Mouse (Mus musculus): ENCODE measurements at regions not wholly inside any gene's neighbourhood (a gene's known extent, or its start where the extent isn't known, plus 50 kb on each side); places are given as distances from the start of the nearest gene placed in this dataset.
A peak's percentile ranks its signal among the peaks of the same experiment; 100 is the strongest.

- H3K4me2 ChIP-seq = no peak overlapping the region
- ATAC-seq (ENCODE audit: insufficient number of reproducible peaks, insufficient read depth, low FRiP score, low TSS enrichment, low read depth) = no peak
- WGBS = 67% methylated on average over 1 of the region's 1 CpGs
Observed at GRCm38 (mm10) chr11:6969196-6969595, 94.1 kb upstream of the Adcy1 start.

GRCm38 (mm10) chr11:6966968-6967367 is 96.3 kb upstream of the Adcy1 start:
- 88% methylated on average over 5 of the region's 5 CpGs for WGBS
- ATAC-seq (ENCODE audit: insufficient number of reproducible peaks, insufficient read depth, low FRiP score, low TSS enrichment, low read depth) = no peak

More at GRCm38 (mm10) chr11:6969196-6969595, 94.1 kb upstream of the Adcy1 start:
- Histone ChIP-seq H3K9me3 (no peaks in the 10 kb centered on the region), H3K4me3 (replicated peaks) (no peak overlapping the region), H3K27me3 (no peaks in the 10 kb centered on the region), H3K4me1 (replicated peaks) (no peaks in the 10 kb centered on the region), H3K36me3 (no peaks in the 10 kb centered on the region), H3K27ac (no peak overlapping the region), H3K9ac (replicated peaks) (no peak overlapping the region)

GRCm38 (mm10) chr11:6964524-6964923 is 98.8 kb upstream of the Adcy1 start:
- 76% methylated on average over 2 of the region's 2 CpGs for WGBS
- Histone ChIP-seq H3K9me3 (no peaks in the 10 kb centered on the region), H3K4me1 (replicated peaks) (no peaks in the 10 kb centered on the region), H3K4me2 (no peak overlapping the region), H3K36me3 (no peaks in the 10 kb centered on the region), H3K9ac (replicated peaks) (no peak overlapping the region), H3K27ac (no peak overlapping the region), H3K4me3 (replicated peaks) (no peak overlapping the region), H3K27me3 (no peaks in the 10 kb centered on the region)
- no peak for ATAC-seq (ENCODE audit: insufficient number of reproducible peaks, insufficient read depth, low FRiP score, low TSS enrichment, low read depth)

More at GRCm38 (mm10) chr11:6966968-6967367, 96.3 kb upstream of the Adcy1 start:
- H3K9me3 ChIP-seq = no peaks in the 10 kb centered on the region
- H3K27me3 ChIP-seq = no peaks in the 10 kb centered on the region
- H3K9ac ChIP-seq (replicated peaks) = no peak overlapping the region
- no peak overlapping the region for H3K4me2 ChIP-seq
- no peak overlapping the region for H3K4me3 ChIP-seq (replicated peaks)
- H3K27ac ChIP-seq = no peak overlapping the region
- no peaks in the 10 kb centered on the region for H3K4me1 ChIP-seq (replicated peaks)
- H3K36me3 ChIP-seq = no peaks in the 10 kb centered on the region

DNA sequence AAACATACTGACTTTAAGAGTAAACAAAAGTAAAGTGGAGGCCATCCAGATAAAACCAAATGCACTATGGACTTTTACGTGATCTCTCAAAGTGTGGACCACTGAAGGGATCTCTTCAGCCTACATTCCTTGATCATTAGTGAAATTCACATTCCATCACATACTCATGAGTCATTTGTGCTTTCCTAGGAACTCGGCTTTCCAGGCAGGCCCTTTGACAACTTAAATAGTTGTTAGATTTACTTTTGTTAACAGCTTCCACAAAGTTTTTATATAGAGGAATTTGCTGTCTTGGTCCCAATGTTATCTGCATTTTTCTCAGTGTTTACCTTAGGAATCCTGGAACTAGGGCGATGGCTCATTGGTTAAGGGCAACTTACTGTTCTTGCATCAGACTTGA is 99.7 kb upstream of the Adcy1 start:
- no peaks in the 10 kb centered on the region for H3K9me3 ChIP-seq
- H3K36me3 ChIP-seq = no peaks in the 10 kb centered on the region
- no peaks in the 10 kb centered on the region for H3K27me3 ChIP-seq
- 81% methylated on average over 3 of the region's 3 CpGs for WGBS
- H3K4me2 ChIP-seq = no peak overlapping the region
- H3K4me3 ChIP-seq (replicated peaks) = no peak overlapping the region
- no peak for ATAC-seq (ENCODE audit: insufficient number of reproducible peaks, insufficient read depth, low FRiP score, low TSS enrichment, low read depth)
- H3K27ac ChIP-seq = no peak overlapping the region
- no peak overlapping the region for H3K9ac ChIP-seq (replicated peaks)
- no peaks in the 10 kb centered on the region for H3K4me1 ChIP-seq (replicated peaks)

GRCm38 (mm10) chr11:6962786-6963575 is 100.3 kb upstream of the Adcy1 start:
- no peak for ATAC-seq (ENCODE audit: insufficient number of reproducible peaks, insufficient read depth, low FRiP score, low TSS enrichment, low read depth)
- 88% methylated on average over 1 of the region's 1 CpGs for WGBS
- H3K4me3 ChIP-seq (replicated peaks) = no peak overlapping the region

DNA sequence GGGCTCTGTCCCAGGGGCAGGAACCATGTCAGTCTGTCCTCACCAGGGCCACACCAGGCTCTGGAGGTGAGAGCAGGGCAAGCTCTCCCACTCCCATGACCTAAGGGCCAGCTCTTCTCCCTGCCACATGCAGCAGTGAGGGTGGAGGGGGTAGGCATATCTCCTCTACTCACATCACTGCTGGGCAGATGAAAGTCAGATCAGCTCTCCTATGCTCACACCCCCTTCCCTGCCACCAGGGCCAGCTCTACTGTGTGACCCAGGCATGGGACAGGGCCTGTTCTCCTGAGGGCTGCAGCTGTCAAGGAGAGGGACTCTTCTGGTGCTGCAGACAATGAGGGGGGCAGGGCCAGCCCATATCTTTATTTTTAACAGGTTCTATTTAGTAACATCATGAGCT is 101.0 kb upstream of the Adcy1 start:
- Histone ChIP-seq H3K4me1 (replicated peaks) (no peaks in the 10 kb centered on the region), H3K27ac (no peak overlapping the region), H3K36me3 (no peaks in the 10 kb centered on the region), H3K9ac (replicated peaks) (no peak overlapping the region), H3K4me3 (replicated peaks) (no peak overlapping the region), H3K9me3 (no peaks in the 10 kb centered on the region), H3K27me3 (no peaks in the 10 kb centered on the region), H3K4me2 (no peak overlapping the region)
- ATAC-seq (ENCODE audit: insufficient number of reproducible peaks, insufficient read depth, low FRiP score, low TSS enrichment, low read depth) = no peak

More at GRCm38 (mm10) chr11:6962786-6963575, 100.3 kb upstream of the Adcy1 start:
- H3K4me1 ChIP-seq (replicated peaks) = no peaks in the 10 kb centered on the region
- no peaks in the 10 kb centered on the region for H3K36me3 ChIP-seq
- no peaks in the 10 kb centered on the region for H3K27me3 ChIP-seq
- no peak overlapping the region for H3K27ac ChIP-seq
- H3K4me2 ChIP-seq = no peak overlapping the region
- H3K9me3 ChIP-seq = no peaks in the 10 kb centered on the region
- H3K9ac ChIP-seq (replicated peaks) = no peak overlapping the region

GRCm38 (mm10) chr11:6952787-6953186 is 110.5 kb upstream of the Adcy1 start:
- H3K4me3 ChIP-seq (replicated peaks) = no peak overlapping the region
- H3K27ac ChIP-seq = no peak overlapping the region
- H3K4me1 ChIP-seq (replicated peaks) = no peaks in the 10 kb centered on the region
- no peaks in the 10 kb centered on the region for H3K27me3 ChIP-seq
- no peaks in the 10 kb centered on the region for H3K9me3 ChIP-seq
- ATAC-seq (ENCODE audit: insufficient number of reproducible peaks, insufficient read depth, low FRiP score, low TSS enrichment, low read depth) = no peak
- H3K36me3 ChIP-seq = no peaks in the 10 kb centered on the region
- 77% methylated on average over 1 of the region's 1 CpGs for WGBS
- no peak overlapping the region for H3K9ac ChIP-seq (replicated peaks)
- H3K4me2 ChIP-seq = no peak overlapping the region

- no peak overlapping the region for H3K27ac ChIP-seq
- H3K4me1 ChIP-seq (replicated peaks) = no peaks in the 10 kb centered on the region
- no peaks in the 10 kb centered on the region for H3K27me3 ChIP-seq
- no peak for ATAC-seq (ENCODE audit: insufficient number of reproducible peaks, insufficient read depth, low FRiP score, low TSS enrichment, low read depth)
- H3K36me3 ChIP-seq = no peaks in the 10 kb centered on the region
- H3K9ac ChIP-seq (replicated peaks) = no peak overlapping the region
- no peak overlapping the region for H3K4me2 ChIP-seq
- H3K9me3 ChIP-seq = no peaks in the 10 kb centered on the region
- H3K4me3 ChIP-seq (replicated peaks) = no peak overlapping the region
Observed at GRCm38 (mm10) chr11:6951361-6951760, 111.9 kb upstream of the Adcy1 start.

- H3K9ac ChIP-seq (replicated peaks) = no peak overlapping the region
- H3K27me3 ChIP-seq = no peaks in the 10 kb centered on the region
- H3K4me1 ChIP-seq (replicated peaks) = no peaks in the 10 kb centered on the region
- no peaks in the 10 kb centered on the region for H3K36me3 ChIP-seq
- no peak for ATAC-seq (ENCODE audit: insufficient number of reproducible peaks, insufficient read depth, low FRiP score, low TSS enrichment, low read depth)
- no peak overlapping the region for H3K4me2 ChIP-seq
- H3K27ac ChIP-seq = no peak overlapping the region
- H3K9me3 ChIP-seq = no peaks in the 10 kb centered on the region
- no peak overlapping the region for H3K4me3 ChIP-seq (replicated peaks)
- 81% methylated on average over 2 of the region's 2 CpGs for WGBS
Observed at GRCm38 (mm10) chr11:6949051-6949450, 111.6 kb upstream of the Gm11983 start.

DNA sequence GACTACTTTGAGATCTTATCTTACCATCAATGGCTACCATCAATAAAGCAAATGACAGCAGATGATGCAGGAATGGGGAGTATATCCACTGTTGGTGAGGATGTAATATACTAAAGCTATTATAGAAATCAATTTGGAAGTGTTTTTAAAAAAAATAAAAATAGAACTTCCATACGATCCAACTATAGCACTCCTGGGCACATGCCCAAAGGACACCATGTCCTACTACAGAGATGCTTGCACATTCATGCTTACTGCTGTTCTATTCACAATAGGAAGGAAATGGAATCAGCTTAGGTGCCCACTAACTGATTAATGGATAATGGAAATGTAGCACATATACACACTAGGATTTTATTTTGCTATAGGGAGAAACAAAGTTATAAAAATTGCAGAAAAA is 96.7 kb upstream of the Gm11983 start:
- no peak overlapping the region for H3K4me3 ChIP-seq (replicated peaks)
- no peak overlapping the region for H3K27ac ChIP-seq
- H3K9me3 ChIP-seq = no peaks in the 10 kb centered on the region
- ATAC-seq (ENCODE audit: insufficient number of reproducible peaks, insufficient read depth, low FRiP score, low TSS enrichment, low read depth) = no peak
- 95% methylated on average over 1 of the region's 1 CpGs for WGBS
- H3K4me1 ChIP-seq (replicated peaks) = no peaks in the 10 kb centered on the region
- H3K36me3 ChIP-seq = no peaks in the 10 kb centered on the region
- H3K4me2 ChIP-seq = no peak overlapping the region
- H3K9ac ChIP-seq (replicated peaks) = no peak overlapping the region
- peaks cover 4% of the 10 kb centered on the region; the same call in 1 of the 2 replicates for H3K27me3 ChIP-seq

- Histone ChIP-seq H3K4me3 (replicated peaks) (no peak overlapping the region), H3K27me3 (peaks cover 4% of the 10 kb centered on the region; the same call in 1 of the 2 replicates), H3K36me3 (no peaks in the 10 kb centered on the region), H3K27ac (no peak overlapping the region), H3K4me1 (replicated peaks) (peaks cover 14% of the 10 kb centered on the region; the same call in 1 of the 2 replicates), H3K4me2 (no peak overlapping the region), H3K9ac (replicated peaks) (no peak overlapping the region), H3K9me3 (no peaks in the 10 kb centered on the region)
- no peak for ATAC-seq (ENCODE audit: insufficient number of reproducible peaks, insufficient read depth, low FRiP score, low TSS enrichment, low read depth)
- 60% methylated on average over 8 of the region's 8 CpGs for WGBS
Observed at GRCm38 (mm10) chr11:6926036-6926435, 88.6 kb upstream of the Gm11983 start.

DNA sequence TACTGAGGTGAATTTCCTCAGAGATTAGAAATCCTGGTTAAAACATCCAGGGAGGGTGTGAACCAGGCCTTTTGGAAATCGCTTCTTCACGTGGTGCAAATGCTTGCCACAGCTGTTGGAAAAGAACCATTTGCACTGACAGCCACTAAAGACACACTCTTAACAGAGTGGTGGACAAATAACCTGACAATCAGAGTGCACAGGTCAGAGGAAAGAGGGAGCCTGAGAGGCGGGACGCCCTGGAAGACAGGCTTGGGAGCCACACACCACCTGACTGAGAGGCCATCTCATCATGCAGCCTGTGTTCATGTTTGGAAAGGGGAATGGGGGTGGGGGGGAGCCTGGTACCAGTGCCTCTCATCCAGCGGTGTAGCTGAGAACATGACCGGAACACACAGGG is 87.0 kb upstream of the Gm11983 start:
- no peak overlapping the region for H3K27ac ChIP-seq
- ATAC-seq (ENCODE audit: insufficient number of reproducible peaks, insufficient read depth, low FRiP score, low TSS enrichment, low read depth) = 0 out of 2 replicates have a peak, but pooled peaks have one; percentile 56

More for the DNA sequence above, 87.0 kb upstream of the Gm11983 start:
- Histone ChIP-seq H3K36me3 (no peaks in the 10 kb centered on the region), H3K4me2 (peak overlapping the region; percentile 40), H3K4me1 (replicated peaks) (peaks cover 14% of the 10 kb centered on the region; the same call in 1 of the 2 replicates), H3K27me3 (peaks cover 2% of the 10 kb centered on the region; the same call in 1 of the 2 replicates), H3K9ac (replicated peaks) (no peak overlapping the region), H3K9me3 (no peaks in the 10 kb centered on the region), H3K4me3 (replicated peaks) (no peak overlapping the region)
- WGBS = 32% methylated on average over 6 of the region's 6 CpGs

Measured in limb, embryonic 12.5 days (tissue).